Mouse (Mus musculus) neural tube, embryonic 14.5 days (tissue): ENCODE measurements at regions not wholly inside any gene's neighbourhood (a gene's known extent, or its start where the extent isn't known, plus 50 kb on each side); places are given as distances from the start of the nearest gene placed in this dataset.

ENCODE experiments used
- ATAC-seq: fragments of 200-750 bp; cut with Nextera tagmentation; 2 replicates; pipeline ENCODE4 v1.8.0; 2017; ENCODE audit warnings: low read depth, mild to moderate bottlenecking, moderate TSS enrichment, moderate library complexity
- H3K27ac ChIP-seq: fragments of 300-500 bp; sonication (generic); 2 replicates; pipeline ENCODE4 v1.5.1; 2014; ENCODE audit warnings: low read depth, mild to moderate bottlenecking, control low read depth, low read length, moderate library complexity, mixed read lengths
- H3K27me3 ChIP-seq: fragments of 300-500 bp; sonication (generic); 2 replicates; pipeline ENCODE4 v1.6.1; 2014; ENCODE audit warnings: low read length; ENCODE audit not compliant: control insufficient read depth, insufficient read depth
- H3K36me3 ChIP-seq: fragments of 300-500 bp; sonication (generic); 2 replicates; pipeline ENCODE4 v1.6.1; 2014; ENCODE audit warnings: low read length, mixed read lengths; ENCODE audit not compliant: control insufficient read depth, insufficient read depth
- H3K4me1 ChIP-seq: fragments of 300-500 bp; sonication (generic); 2 replicates; pipeline ENCODE4 v1.6.1; 2014; ENCODE audit warnings: low read length; ENCODE audit not compliant: control insufficient read depth, insufficient read depth
- H3K4me2 ChIP-seq: fragments of 300-500 bp; sonication (generic); 2 replicates; pipeline ENCODE4 v1.6.1; 2014; ENCODE audit warnings: mild to moderate bottlenecking, low read depth, low read length, control low read depth
- H3K4me3 ChIP-seq: fragments of 300-500 bp; sonication (generic); 2 replicates; pipeline ENCODE4 v1.5.1; 2014; ENCODE audit warnings: low read depth, low read length, control low read depth, mixed read lengths
- H3K9ac ChIP-seq: fragments of 300-500 bp; sonication (generic); replicated peaks from 2 replicates; pipeline ENCODE4 v1.6.1; 2014; ENCODE audit warnings: low read depth, mild to moderate bottlenecking, control low read depth, low read length, mixed read lengths
- H3K9me3 ChIP-seq: fragments of 300-500 bp; sonication (generic); 2 replicates; pipeline ENCODE4 v1.6.1; 2016; ENCODE audit warnings: low read length; ENCODE audit not compliant: control insufficient read depth
- WGBS: fragments of 180-500 bp; shearing (Covaris S2); extraction: QIAGEN DNeasy Blood & Tissue Kit; methylation state at CpG from one replicate; pipeline ENCODE4 v1.1.7; 2014; 5-methylcytosine and 5-hydroxymethylcytosine counted together

GRCm38 (mm10) chr10:99459171-99459660, 196.2 kb downstream of the Dusp6 start:
- Histone ChIP-seq H3K27me3 (no peaks in the 10 kb centered on the region), H3K4me3 (no peak overlapping the region), H3K9me3 (no peaks in the 10 kb centered on the region), H3K4me2 (no peak overlapping the region), H3K27ac (no peak overlapping the region), H3K9ac (no peak overlapping the region), H3K36me3 (no peaks in the 10 kb centered on the region), H3K4me1 (no peaks in the 10 kb centered on the region)
- ATAC-seq: no peak
- 86% methylated on average over 9 of the region's 9 CpGs for WGBS

- no peaks in the 10 kb centered on the region for H3K27me3 ChIP-seq
- ATAC-seq: no peak
- no peak overlapping the region for H3K4me3 ChIP-seq
- no peaks in the 10 kb centered on the region for H3K9me3 ChIP-seq
- no peak overlapping the region for H3K27ac ChIP-seq
- no peaks in the 10 kb centered on the region for H3K4me1 ChIP-seq
- H3K36me3 ChIP-seq: no peaks in the 10 kb centered on the region
- 64% methylated on average over 10 of the region's 10 CpGs for WGBS
- H3K9ac ChIP-seq: no peak overlapping the region
- H3K4me2 ChIP-seq: no peak overlapping the region
These were observed 196.9 kb downstream of the Dusp6 start for GRCm38 (mm10) chr10:99459823-99460361.

- WGBS: 2% methylated on average over 17 of the region's 17 CpGs
- peak; percentile 58 for ATAC-seq
These were observed 197.9 kb downstream of the Dusp6 start for GRCm38 (mm10) chr10:99460847-99461445.

GRCm38 (mm10) chr10:99461446-99461966, 198.5 kb downstream of the Dusp6 start:
- H3K4me3 ChIP-seq: peak overlapping the region; percentile 22
- peak overlapping the region; percentile 52 for H3K4me2 ChIP-seq
- no peaks in the 10 kb centered on the region for H3K9me3 ChIP-seq
- H3K36me3 ChIP-seq: no peaks in the 10 kb centered on the region
- no peaks in the 10 kb centered on the region for H3K4me1 ChIP-seq
- H3K9ac ChIP-seq: no peak overlapping the region
- H3K27ac ChIP-seq: no peak overlapping the region
- peak; percentile 39 for ATAC-seq
- WGBS: 5% methylated on average over 13 of the region's 13 CpGs
- H3K27me3 ChIP-seq: no peaks in the 10 kb centered on the region

More at GRCm38 (mm10) chr10:99460847-99461445, 197.9 kb downstream of the Dusp6 start:
- H3K4me3 ChIP-seq: peak overlapping the region; percentile 22
- H3K9ac ChIP-seq: 0 out of 2 replicates have a peak overlapping the region, but pooled peaks have one; percentile 0
- no peaks in the 10 kb centered on the region for H3K4me1 ChIP-seq
- no peak overlapping the region for H3K27ac ChIP-seq
- H3K27me3 ChIP-seq: no peaks in the 10 kb centered on the region
- peak overlapping the region; percentile 52 for H3K4me2 ChIP-seq
- no peaks in the 10 kb centered on the region for H3K9me3 ChIP-seq
- no peaks in the 10 kb centered on the region for H3K36me3 ChIP-seq

GRCm38 (mm10) chr10:99466695-99467094, 203.7 kb downstream of the Dusp6 start:
- Histone ChIP-seq H3K4me1 (no peaks in the 10 kb centered on the region), H3K27ac (no peak overlapping the region), H3K9ac (no peak overlapping the region), H3K4me3 (no peak overlapping the region), H3K36me3 (no peaks in the 10 kb centered on the region), H3K4me2 (no peak overlapping the region), H3K27me3 (no peaks in the 10 kb centered on the region), H3K9me3 (no peaks in the 10 kb centered on the region)
- no peak for ATAC-seq
- WGBS: 93% methylated on average over 1 of the region's 1 CpGs

- Histone ChIP-seq H3K4me1 (no peaks in the 10 kb centered on the region), H3K9me3 (no peaks in the 10 kb centered on the region), H3K4me2 (no peak overlapping the region), H3K36me3 (no peaks in the 10 kb centered on the region), H3K27ac (no peak overlapping the region), H3K4me3 (no peak overlapping the region), H3K9ac (no peak overlapping the region), H3K27me3 (no peaks in the 10 kb centered on the region)
- ATAC-seq: no peak
- 77% methylated on average over 9 of the region's 9 CpGs for WGBS
These were observed 204.3 kb downstream of the Dusp6 start for GRCm38 (mm10) chr10:99467319-99467842.

GRCm38 (mm10) chr10:99468971-99469370, 205.9 kb downstream of the Dusp6 start:
- Histone ChIP-seq H3K36me3 (no peaks in the 10 kb centered on the region), H3K9me3 (no peaks in the 10 kb centered on the region), H3K9ac (no peak overlapping the region), H3K4me1 (no peaks in the 10 kb centered on the region), H3K4me2 (no peak overlapping the region), H3K4me3 (no peak overlapping the region), H3K27me3 (no peaks in the 10 kb centered on the region), H3K27ac (no peak overlapping the region)
- 31% methylated on average over 3 of the region's 3 CpGs for WGBS
- no peak for ATAC-seq

GRCm38 (mm10) chr10:99471832-99472497, 208.9 kb downstream of the Dusp6 start:
- 59% methylated on average over 8 of the region's 8 CpGs for WGBS
- Histone ChIP-seq H3K4me1 (no peaks in the 10 kb centered on the region), H3K27me3 (no peaks in the 10 kb centered on the region), H3K36me3 (no peaks in the 10 kb centered on the region), H3K27ac (no peak overlapping the region), H3K4me3 (no peak overlapping the region), H3K9ac (no peak overlapping the region), H3K4me2 (no peak overlapping the region), H3K9me3 (no peaks in the 10 kb centered on the region)
- peak; percentile 65; the same call in 1 of the 2 replicates for ATAC-seq

- H3K36me3 ChIP-seq: no peaks in the 10 kb centered on the region
- WGBS: 61% methylated on average over 4 of the region's 4 CpGs
- H3K4me1 ChIP-seq: no peaks in the 10 kb centered on the region
- H3K27ac ChIP-seq: no peak overlapping the region
- no peak overlapping the region for H3K4me3 ChIP-seq
- H3K27me3 ChIP-seq: no peaks in the 10 kb centered on the region
- no peaks in the 10 kb centered on the region for H3K9me3 ChIP-seq
- ATAC-seq: no peak
- H3K9ac ChIP-seq: no peak overlapping the region
- no peak overlapping the region for H3K4me2 ChIP-seq
These were observed 209.8 kb downstream of the Dusp6 start for GRCm38 (mm10) chr10:99472806-99473205.
